Mouse (Mus musculus): ENCODE results near the gene Mettl1. TPM values are rescaled to one million over a fixed set of nuclear protein-coding genes. Genes with fewer than 3 reads are reported as not detected.
"Not testable (repeated sequence)": the region's sequence is repeated elsewhere in the genome, so short reads cannot be mapped to it uniquely, and the experiment has no call there.

The Mettl1 gene
- total RNA-seq, 2 experiments from 2014 or later: 7.7 to 7.9 TPM

DNA sequence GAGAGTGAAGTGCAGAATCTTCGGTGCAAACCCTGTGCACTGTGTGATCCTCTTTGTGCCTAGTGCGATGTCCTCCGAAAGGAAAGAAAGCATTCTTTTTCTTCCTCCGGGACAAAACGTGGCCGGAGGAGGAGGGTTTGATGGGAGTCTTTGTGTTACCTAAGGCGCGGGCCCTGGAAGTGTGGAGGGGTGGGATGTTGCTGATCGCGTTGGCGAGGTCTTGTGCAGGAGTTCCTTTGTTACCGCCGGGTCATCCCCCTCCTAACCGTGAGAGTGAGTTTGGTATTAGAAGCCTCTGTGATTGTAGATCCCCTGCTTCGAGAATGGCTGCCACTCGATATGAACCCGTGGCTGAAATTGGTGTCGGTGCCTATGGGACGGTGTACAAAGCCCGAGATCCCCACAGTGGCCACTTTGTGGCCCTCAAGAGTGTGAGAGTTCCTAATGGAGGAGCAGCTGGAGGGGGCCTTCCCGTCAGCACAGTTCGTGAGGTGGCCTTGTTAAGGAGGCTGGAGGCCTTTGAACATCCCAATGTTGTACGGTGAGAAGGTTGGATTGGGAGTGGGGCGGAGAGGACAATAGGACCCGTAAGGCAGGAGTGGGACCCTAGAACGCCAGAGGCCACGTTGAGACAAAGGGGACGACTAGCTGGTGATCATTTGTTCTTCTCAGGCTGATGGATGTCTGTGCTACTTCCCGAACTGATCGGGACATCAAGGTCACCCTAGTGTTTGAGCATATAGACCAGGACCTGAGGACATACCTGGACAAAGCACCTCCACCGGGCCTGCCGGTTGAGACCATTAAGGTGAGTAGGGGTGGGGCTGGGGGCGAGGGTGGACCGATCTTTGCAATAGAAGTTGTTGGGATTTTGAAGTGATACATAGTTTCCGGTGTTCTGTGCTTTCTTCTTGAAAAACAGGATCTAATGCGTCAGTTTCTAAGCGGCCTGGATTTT lies 23.0 kb downstream of the Mettl1 start:
- DNase-seq: no peak
- intact Hi-C loops (cut with DNase I): no loop called here

DNA sequence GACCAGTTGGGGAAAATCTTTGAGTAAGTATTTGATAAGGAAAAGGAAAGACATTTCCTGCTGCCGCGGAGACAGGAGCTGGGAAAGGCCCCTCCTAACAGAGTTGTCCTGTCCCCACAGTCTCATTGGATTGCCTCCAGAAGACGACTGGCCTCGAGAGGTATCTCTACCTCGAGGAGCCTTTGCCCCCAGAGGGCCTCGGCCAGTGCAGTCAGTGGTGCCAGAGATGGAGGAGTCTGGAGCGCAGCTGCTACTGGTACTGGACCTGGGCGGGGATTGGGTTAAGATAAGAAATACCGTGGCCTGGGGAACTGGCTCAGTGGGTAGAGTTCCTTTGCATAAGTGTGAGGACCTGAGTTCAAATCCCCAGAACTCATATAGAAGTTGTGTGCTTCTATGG lies 24.8 kb downstream of the Mettl1 start:
- no peak for DNase-seq
- intact Hi-C loops (cut with DNase I): no loop called here

DNA sequence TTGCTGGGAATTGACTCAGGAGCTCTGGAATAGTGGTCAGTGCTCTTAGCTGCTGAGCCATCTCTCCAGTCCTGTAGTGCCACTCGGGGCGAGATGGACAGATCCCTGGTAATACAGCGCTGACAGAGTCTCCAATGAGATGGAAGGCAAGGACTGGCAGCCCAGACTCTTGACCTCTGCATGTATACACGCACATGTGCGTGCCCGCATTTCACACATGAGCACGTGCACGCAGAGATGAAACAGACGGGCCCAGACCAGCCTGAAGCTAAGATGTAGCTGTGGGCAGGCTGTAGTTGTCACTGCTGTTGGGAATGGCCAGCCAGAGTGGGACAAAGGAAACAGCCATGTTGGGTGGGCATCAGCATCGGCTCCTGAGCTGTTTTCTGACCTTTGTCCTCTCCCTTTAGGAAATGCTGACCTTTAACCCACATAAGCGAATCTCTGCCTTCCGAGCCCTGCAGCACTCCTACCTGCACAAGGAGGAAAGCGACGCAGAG lies 25.4 kb downstream of the Mettl1 start:
- intact Hi-C loops (cut with DNase I): no loop called here
- DNase-seq: no peak

DNA sequence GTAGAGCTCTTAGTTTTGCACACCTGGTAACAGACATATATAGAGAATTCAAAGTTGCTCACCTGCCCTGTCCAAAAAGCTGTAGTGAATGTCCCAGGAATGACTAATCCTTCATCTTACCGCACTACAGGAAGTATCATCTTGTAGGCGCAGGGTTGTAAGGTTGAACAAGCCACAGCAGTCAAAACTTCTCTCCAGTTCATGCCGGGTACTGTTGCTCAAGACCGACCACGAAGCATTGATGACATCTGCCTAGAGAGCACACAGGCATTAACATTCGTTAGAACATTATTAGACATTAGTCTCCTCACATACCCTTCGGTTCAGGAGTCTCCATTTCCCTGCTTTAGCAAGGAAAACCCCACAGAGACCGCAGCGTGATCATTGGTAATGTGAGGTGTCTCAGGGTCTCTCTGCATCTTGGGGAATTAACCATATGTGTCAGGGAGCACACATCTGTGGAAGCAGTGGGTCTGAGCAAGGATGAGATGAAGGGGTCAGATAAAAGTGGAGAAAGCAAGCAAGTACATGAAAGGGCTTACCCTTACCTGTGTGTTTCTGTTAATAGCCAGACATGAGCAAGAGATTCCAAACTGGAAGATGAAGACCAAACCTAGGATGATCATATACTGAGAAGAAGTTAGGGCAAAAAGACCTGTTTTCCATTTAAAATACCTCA lies 27.3 kb downstream of the Mettl1 start:
- no peak for DNase-seq
- intact Hi-C loops (cut with DNase I): no loop called here

DNA sequence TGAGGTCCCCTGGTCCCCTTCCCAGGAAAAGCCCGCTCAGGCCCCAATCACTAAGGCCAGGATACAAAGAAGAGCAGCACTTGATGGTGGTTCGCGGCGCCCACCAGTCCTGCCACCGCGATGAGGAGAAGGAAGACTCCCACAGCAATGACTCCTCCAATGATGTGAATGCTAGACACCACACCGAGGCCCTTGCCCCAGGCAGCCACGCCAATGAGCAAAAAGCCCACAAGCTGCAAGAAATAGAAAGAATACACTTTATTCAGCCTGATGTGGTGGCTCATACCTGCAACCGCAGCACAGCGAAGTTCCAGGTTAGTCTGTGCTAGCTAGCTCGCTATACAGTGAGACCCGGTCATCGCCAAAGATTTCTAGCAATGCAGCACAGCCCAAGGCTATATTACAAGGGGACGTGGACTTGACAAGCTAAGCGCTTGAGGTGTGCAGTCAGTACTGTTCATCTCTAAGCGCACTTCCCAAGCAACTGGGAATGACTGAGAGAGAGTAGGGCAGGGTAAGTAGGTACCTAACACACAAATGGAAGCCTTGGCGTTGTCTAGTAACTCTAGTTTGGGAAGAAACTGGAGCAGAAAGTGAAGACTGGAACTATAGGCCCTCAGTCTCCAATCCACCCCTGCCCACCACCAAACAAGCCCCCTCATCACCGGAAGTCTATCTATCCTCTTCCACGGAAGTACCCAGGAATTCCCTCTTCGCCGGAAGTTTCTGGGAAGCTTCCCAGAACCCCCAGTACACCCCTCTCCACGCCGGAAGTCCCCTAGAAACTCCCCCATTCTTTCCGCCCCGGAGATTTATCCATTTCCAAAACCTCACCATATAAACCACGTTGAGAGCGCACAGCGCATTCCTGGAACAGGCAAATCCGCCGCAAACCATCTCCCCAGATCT lies 28.3 kb downstream of the Mettl1 start:
- DNase-seq: no peak
- intact Hi-C loops (cut with DNase I): no loop called here

DNA sequence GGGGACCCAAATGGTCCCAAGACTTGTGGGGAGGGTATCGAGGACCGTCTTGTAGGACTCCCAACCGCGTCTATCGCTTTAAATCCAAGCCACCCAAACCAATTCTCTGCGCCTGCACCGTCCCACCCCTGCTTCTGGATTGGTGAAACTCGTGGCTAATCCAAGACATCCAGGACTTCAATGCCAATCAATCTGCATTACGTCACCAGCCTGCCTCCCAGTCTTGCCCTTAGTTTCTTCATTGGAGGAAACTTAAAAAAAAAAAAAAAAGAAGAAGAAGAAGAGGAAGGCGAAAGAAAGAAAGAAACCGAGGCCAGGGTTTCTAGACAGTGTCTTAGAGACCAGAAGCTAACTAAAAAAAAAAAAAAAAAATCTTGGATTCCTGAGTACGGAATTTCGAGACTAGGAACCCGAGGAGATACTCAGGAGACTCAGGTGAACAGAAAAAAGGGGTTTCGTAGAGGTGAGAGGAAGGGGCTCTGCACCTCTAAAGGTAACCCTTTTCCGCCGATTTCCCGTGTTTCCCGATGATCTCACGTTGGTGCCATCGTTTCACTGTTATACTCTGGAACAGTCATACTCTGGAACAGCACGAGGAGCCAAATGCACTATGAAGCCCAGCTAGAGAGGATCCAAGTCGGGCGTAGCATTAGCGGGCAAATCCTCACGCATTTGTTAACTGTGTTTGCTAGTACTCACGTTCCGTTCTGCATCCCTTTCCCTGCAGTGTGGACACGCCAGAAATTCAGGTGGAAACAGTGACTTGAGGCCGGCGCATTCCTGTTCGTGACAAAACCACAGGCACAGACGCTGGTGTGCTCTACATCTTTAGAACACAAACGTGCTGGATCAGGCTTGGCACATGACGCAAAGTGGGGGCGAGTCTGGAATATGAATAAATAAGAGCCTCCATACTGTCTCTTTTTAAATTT lies 29.2 kb downstream of the Mettl1 start, which contains the start of gene Tspan31:
Gene Tspan31 (minus strand): TSS at position 75 of the 932 bp plus-strand sequence.
- peak; percentile 81 to 85 for DNase-seq
- intact Hi-C loops (cut with DNase I): no loop called here

DNA sequence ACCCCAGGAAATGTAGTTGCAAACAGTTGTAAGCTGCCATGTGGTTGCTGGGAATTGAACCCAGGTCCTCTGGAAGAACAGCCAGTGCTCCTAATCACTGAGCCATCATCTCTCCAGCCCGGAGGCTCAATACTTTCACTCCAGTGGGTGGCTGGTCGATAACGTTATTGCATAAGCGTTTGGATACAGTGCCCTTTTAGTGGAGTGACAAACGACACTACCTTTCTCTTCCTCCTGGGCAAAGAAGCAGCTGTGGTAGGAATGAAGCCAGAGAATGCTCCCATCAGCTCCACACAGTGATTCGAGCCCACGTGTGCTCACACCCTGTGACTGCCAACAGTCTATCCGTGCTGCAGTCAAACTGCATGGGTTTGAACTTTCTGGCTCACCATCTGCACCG lies 30.0 kb downstream of the Mettl1 start:
- no peak for DNase-seq
- intact Hi-C loops (cut with DNase I): no loop called here

DNA sequence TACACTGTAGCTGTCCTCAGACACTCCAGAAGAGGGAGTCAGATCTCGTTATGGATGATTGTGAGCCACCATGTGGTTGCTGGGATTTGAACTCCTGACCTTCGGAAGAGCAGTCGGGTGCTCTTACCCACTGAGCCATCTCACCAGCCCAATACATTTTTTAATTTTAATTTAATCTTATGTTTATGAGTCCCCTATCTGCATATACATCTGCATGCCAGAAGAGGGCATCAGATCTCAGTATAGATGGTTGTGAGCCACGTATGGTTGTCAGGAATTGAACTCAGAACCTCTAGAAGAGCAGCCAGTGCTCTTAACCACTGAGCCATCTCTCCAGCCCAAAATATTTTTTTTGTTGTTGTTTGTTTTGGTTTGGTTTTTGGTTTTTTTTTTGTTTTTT lies 31.1 kb downstream of the Mettl1 start:
- intact Hi-C loops (cut with DNase I); DNase-seq: not testable (repeated sequence)

DNA sequence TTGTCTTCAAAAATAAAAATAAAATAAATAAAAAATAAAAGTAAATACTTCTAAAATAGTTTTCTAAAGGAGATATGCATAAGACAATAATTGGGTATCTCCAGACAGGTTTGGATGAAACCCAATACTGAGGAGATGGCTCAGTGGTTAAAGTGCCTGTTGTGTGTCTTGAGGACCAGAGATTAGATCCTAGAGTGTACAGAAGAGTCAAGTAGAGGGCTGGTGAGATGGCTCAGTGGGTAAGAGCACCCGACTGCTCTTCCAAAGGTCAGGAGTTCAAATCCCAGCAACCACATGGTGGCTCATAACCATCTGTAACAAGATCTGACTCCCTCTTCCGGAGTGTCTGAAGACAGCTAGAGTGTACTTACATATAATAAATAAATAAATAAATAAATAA lies 31.8 kb downstream of the Mettl1 start:
- DNase-seq; intact Hi-C loops (cut with DNase I): not testable (repeated sequence)

DNA sequence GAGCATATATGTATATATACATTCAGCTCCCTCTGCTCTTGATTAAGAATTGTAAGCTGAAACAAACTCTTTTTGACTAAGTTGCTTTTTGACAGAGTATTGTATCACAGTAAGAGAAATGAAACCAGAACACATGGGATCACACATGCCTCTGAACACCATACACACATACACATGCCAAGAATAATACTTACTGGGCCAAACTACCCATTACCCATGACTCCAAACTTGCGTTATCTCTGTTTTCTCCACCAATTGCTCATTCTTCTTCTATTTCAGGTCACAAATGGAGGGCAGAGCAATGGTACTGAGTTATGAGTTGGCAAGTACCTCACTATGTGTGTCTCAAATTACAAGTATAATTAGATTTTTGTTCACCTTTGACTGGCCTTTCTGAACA lies 32.8 kb downstream of the Mettl1 start:
- DNase-seq: no peak
- intact Hi-C loops (cut with DNase I): no loop called here

DNA sequence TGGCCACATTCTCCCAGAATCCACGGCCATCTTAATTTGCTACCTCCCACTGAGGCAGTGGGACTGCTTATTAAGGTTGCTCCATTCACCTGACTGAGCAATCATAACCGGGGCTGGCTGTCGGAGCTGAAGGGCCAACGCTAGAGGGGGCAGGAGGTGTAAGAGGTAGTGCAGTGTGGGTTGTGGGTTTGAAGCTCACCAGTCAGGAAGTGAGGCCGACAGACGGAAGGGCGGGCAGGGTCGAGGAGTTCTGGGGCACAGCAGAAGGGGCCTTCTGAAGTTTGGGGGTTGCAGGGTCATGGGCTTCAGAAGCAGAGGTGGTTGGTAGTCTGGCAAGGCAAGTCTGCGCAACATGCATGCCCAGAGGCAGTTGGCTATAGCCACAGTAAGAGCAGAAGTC lies 33.9 kb downstream of the Mettl1 start, which contains the start of gene Agap2:
Gene Agap2 (plus strand): TSS at position 205 of the 400 bp plus-strand sequence.
- no peak for DNase-seq
- intact Hi-C loops (cut with DNase I): no loop called here

DNA sequence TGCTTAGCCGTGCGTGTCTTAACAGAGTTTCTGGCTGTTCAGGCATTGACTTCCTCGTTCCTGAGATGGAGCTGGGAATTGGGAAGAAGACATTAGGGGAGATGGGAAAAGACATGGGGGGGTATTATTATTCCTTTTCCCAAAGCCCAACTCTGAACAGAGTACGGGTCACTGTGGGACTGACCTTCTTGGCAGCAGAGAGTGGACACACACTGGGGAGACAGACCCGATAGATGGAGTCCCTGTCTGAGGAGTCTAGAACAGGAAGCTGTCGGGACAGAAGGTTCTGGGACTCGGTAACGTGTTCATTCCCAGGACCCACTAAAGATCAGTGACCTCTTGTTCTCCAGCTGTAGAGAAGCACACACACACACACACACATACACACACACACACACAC lies 34.4 kb downstream of the Mettl1 start:
- DNase-seq: no peak
- intact Hi-C loops (cut with DNase I): no loop called here

DNA sequence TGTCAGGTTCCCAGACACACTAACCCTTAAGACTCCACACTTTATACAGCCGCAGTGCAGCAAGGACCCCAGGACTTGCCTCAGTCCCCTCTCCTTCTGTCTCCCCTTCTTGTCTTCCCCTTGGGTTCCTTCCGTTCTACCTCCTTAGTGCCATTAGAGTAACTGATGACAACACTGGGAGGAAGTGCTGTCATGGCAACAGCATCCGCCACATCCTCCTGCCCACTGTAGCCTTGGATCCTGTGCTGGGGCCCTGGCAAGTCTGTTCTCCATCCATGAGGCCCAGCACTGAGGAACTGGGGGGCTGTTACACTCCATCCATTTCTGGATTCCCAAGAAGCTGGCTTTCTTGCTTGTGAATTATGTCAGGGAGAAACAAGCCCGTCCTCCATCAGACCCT lies 34.9 kb downstream of the Mettl1 start:
- intact Hi-C loops (cut with DNase I): no loop called here
- no peak for DNase-seq

DNA sequence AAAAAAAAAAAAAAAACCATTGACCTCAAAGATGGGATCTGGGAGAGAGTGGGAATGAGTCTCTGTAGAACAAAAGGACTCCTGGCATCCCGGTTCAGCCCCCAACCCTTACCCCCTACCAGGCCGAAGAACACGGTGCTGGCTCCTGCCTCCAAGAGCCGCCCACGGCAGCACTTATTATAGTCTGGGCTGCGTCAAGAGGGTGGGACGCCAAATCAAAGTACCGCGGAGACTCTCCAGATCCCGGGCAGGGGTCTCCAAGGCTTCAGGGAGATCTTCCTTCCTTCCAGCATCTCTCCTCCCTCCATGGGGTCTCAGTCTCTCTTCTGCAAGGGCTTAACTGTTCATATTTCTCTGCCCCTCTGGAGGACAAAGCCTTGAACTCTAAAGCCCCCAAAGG lies 36.3 kb downstream of the Mettl1 start:
- DNase-seq: no peak
- intact Hi-C loops (cut with DNase I): no loop called here

DNA sequence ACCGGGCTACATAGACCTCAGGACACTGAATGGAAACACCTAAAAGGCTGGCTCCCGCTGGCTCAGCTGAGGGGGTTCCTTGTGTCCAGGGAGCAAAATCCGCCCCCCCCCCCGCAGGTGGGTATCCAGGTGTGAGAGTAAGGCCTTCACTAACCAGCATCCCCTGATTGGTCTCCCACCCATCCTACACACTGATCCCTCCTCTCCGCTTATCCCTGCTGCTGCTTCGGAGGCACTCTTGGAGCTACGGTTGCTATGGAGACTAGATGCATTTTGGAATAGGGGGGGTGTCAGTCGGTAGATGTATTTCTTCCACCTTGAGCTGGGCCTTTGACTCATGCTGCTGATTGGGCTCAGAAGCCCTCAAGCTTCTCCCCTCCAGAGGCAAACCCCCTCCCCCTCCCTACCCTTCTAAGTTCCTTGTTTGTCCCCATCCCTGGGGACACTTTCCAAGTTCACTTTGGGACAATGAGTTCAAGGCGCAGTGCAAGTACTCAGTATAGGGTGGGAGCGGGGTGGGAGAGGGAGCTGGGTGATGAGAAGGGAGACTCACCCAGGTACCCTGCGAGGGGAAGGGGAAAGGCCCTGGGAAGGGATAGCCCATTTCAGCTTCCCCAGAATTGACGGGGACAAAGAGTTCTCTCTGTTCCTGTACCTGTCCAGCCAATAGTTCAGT lies 36.9 kb downstream of the Mettl1 start:
- intact Hi-C loops (cut with DNase I): no loop called here
- DNase-seq: no peak

DNA sequence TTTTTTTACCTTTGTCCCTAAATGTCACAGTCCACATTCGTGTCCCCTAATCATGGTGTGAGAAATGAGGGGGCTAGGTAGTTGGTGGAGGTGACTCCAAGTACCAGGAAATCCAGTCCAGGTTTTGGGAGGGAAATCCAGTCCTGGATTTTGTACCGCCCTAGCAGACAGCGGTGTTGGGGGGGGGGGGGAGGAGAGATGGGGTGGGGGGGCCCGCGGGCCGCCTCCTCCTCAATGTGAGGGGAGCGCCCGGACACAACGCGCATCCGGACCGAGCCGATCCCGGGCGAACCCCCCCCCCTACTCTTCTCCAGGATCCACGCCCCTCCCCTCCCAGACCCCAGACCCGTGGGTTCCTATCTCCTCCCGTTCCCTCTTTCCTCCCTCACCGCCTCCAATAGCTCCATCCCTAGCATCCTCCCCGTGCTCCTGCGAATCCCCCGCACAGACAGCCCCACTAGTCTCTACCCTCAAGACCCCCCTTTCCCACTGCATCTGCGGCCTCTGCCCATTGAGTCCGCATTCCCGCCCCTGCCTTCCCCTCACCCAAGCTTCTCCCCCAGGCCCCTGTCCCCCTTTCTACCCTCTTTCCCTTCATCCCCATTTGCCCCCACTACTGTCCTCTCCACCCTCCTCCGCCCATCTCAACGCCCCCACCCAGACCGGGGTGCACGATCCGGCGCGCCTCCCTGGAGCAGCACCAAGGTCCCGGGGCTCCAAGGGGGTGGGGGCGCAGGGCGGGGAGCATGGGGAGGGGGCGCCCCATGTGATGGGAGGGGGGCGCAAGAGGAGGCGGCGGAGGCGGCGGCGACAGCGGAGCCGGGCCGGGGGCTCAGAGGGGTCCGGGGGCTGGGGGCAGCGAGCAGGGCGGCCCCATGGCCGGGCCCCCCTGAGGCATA lies 37.7 kb downstream of the Mettl1 start:
- peak in 1 of 2 experiments; percentile 62 for DNase-seq
- intact Hi-C loops (cut with DNase I): no loop called here

DNA sequence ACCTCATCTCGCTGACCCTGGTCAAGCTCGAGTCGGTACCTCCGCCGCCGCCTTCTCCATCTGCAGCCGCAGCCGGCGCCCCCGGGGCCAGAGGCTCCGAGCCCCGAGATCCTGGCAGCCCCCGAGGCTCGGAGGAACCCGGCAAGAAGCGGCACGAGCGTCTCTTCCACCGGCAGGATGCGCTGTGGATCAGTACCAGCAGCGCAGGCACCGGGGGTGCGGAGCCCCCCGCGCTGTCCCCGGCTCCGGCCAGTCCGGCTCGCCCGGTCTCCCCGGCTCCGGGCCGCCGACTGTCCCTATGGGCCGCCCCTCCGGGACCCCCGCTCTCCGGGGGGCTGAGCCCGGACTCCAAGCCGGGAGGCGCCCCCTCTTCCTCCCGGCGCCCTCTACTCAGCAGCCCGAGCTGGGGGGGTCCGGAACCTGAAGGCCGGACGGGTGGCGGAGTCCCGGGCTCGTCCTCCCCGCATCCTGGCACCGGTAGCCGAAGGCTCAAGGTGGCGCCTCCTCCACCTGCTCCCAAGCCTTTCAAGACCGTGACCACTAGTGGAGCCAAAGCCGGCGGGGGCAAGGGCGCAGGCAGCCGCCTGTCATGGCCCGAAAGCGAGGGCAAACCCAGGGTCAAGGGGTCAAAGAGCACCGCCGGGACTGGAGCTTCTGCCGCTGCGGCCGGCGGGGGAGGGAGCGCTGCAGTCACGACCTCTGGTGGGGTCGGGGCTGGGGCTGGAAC lies 38.6 kb downstream of the Mettl1 start:
- no peak for DNase-seq
- intact Hi-C loops (cut with DNase I): no loop called here

Data from heart, postnatal 36 days (tissue).